Mouse (Mus musculus) intestine, embryonic 15.5 days (tissue): ENCODE measurements at regions not wholly inside any gene's neighbourhood (a gene's known extent, or its start where the extent isn't known, plus 50 kb on each side); places are given as distances from the start of the nearest gene placed in this dataset.

ENCODE experiments used
- ATAC-seq: fragments of 200-750 bp; cut with Nextera tagmentation; 2 replicates; pipeline ENCODE4 v1.8.0; 2017; ENCODE audit warnings: moderate TSS enrichment, moderate library complexity
- H3K27ac ChIP-seq: fragments of 300-500 bp; sonication (generic); 2 replicates; pipeline ENCODE4 v1.5.1; 2015; ENCODE audit warnings: mild to moderate bottlenecking, inconsistent platforms
- H3K27me3 ChIP-seq: fragments of 300-500 bp; sonication (generic); replicated peaks from 2 replicates; pipeline ENCODE4 v1.6.1; 2015; ENCODE audit warnings: inconsistent platforms
- H3K36me3 ChIP-seq: fragments of 300-500 bp; sonication (generic); 2 replicates; pipeline ENCODE4 v1.6.1; 2015; ENCODE audit warnings: inconsistent platforms
- H3K4me1 ChIP-seq: fragments of 300-500 bp; sonication (generic); replicated peaks from 2 replicates; pipeline ENCODE4 v1.6.1; 2015; ENCODE audit warnings: inconsistent platforms
- H3K4me2 ChIP-seq: fragments of 300-500 bp; sonication (generic); replicated peaks from 2 replicates; pipeline ENCODE4 v1.6.1; 2015; ENCODE audit warnings: mild to moderate bottlenecking, inconsistent platforms
- H3K4me3 ChIP-seq: fragments of 300-500 bp; sonication (generic); replicated peaks from 2 replicates; pipeline ENCODE4 v1.5.1; 2015; ENCODE audit warnings: inconsistent platforms
- H3K9ac ChIP-seq: fragments of 300-500 bp; sonication (generic); 2 replicates; pipeline ENCODE4 v1.6.1; 2015; ENCODE audit warnings: inconsistent platforms
- H3K9me3 ChIP-seq: fragments of 300-500 bp; sonication (generic); 2 replicates; pipeline ENCODE4 v1.6.1; 2016; ENCODE audit warnings: inconsistent platforms
- WGBS: fragments of 180-500 bp; shearing (Covaris S2); methylation state at CpG from one replicate; pipeline ENCODE4 v1.1.7; 2015; 5-methylcytosine and 5-hydroxymethylcytosine counted together

- Histone ChIP-seq H3K9me3 (no peaks in the 10 kb centered on the region), H3K4me3 (no peak overlapping the region), H3K4me2 (no peak overlapping the region), H3K36me3 (no peaks in the 10 kb centered on the region), H3K27me3 (no peaks in the 10 kb centered on the region), H3K27ac (no peak overlapping the region), H3K4me1 (no peaks in the 10 kb centered on the region), H3K9ac (no peak overlapping the region)
- WGBS, result 90% methylated on average over 9 of the region's 9 CpGs
- no peak for ATAC-seq
Observed at GRCm38 (mm10) chr1:41285221-41285620, 479.8 kb downstream of the Tmem182 start.

GRCm38 (mm10) chr1:41286221-41286620 lies 480.8 kb downstream of the Tmem182 start:
- Histone ChIP-seq H3K4me2 (no peak overlapping the region), H3K9me3 (no peaks in the 10 kb centered on the region), H3K9ac (no peak overlapping the region), H3K4me3 (no peak overlapping the region), H3K27ac (no peak overlapping the region), H3K36me3 (no peaks in the 10 kb centered on the region), H3K27me3 (no peaks in the 10 kb centered on the region), H3K4me1 (no peaks in the 10 kb centered on the region)
- WGBS, result 89% methylated on average over 9 of the region's 9 CpGs
- ATAC-seq, result no peak

DNA sequence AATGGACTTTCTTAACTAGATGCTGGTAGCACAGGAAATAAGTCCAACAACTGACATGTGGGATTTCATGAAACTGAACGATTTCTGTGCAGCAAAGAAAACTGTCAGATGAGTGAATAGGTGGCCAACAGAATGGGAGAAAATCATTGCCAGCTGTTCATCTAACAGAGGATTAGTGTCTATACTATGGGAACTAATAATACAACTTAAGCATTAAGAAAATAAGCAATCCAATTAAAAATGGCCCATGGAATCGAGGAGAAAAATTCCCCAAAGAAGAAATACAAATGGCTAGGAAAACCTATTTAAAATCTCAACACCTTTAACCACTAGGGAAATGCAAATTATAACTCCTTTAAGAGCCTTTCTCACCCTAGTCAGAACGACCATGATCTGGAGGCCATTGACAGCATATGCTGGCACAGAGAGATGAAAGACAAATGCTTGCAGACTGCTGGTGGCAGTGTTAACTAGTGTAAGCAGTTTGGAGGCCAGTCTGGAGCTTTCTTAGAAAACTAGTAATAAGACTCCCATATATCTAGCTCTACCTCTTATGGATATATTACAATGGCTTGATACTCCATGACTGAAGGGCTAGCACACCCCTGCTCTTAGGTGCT lies 521.6 kb downstream of the Tmem182 start:
- no peaks in the 10 kb centered on the region for H3K4me1 ChIP-seq
- no peaks in the 10 kb centered on the region for H3K36me3 ChIP-seq
- WGBS, result 62% methylated on average over 3 of the region's 3 CpGs
- H3K9me3 ChIP-seq, result no peaks in the 10 kb centered on the region
- no peaks in the 10 kb centered on the region for H3K27me3 ChIP-seq
- no peak overlapping the region for H3K27ac ChIP-seq
- no peak overlapping the region for H3K9ac ChIP-seq
- H3K4me2 ChIP-seq, result no peak overlapping the region
- H3K4me3 ChIP-seq, result no peak overlapping the region
- ATAC-seq, result no peak

GRCm38 (mm10) chr1:41349798-41350758 lies 544.7 kb downstream of the Tmem182 start:
- no peaks in the 10 kb centered on the region for H3K27me3 ChIP-seq
- no peak overlapping the region for H3K27ac ChIP-seq
- no peak overlapping the region for H3K4me2 ChIP-seq
- H3K4me3 ChIP-seq, result no peak overlapping the region
- 77% methylated on average over 16 of the region's 16 CpGs for WGBS
- no peaks in the 10 kb centered on the region for H3K9me3 ChIP-seq
- no peaks in the 10 kb centered on the region for H3K4me1 ChIP-seq
- ATAC-seq, result no peak
- no peaks in the 10 kb centered on the region for H3K36me3 ChIP-seq
- no peak overlapping the region for H3K9ac ChIP-seq

DNA sequence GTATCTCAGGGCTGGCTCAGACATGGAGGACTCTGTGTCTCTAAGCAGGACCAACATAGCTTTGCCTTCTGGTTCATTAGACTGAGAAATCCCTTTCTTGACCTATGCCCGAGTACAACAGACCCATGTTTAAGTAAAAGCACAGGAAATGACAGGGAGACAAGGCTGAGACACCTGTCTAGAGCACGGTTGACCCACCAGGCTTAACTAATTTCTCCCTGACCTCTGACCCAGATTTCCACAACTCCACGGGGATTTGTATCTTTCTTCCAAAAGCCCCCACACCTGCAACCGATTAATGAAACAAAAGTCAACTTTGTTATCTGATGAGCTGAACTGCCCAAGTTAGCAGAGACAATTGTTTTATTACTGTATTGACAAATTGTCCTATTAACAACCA lies 553.7 kb downstream of the Tmem182 start:
- Histone ChIP-seq H3K4me1 (no peaks in the 10 kb centered on the region), H3K9me3 (no peaks in the 10 kb centered on the region), H3K4me3 (no peak overlapping the region), H3K4me2 (no peak overlapping the region), H3K27ac (no peak overlapping the region), H3K36me3 (no peaks in the 10 kb centered on the region), H3K27me3 (no peaks in the 10 kb centered on the region), H3K9ac (no peak overlapping the region)
- WGBS, result 27% methylated on average over 4 of the region's 4 CpGs
- ATAC-seq, result no peak

GRCm38 (mm10) chr1:41361512-41361911 lies 556.1 kb downstream of the Tmem182 start:
- no peaks in the 10 kb centered on the region for H3K4me1 ChIP-seq

GRCm38 (mm10) chr1:41380013-41380412 lies 574.6 kb downstream of the Tmem182 start:
- Histone ChIP-seq H3K4me3 (no peak overlapping the region), H3K27me3 (no peaks in the 10 kb centered on the region), H3K4me1 (no peaks in the 10 kb centered on the region), H3K4me2 (no peak overlapping the region), H3K27ac (no peak overlapping the region), H3K9ac (no peak overlapping the region), H3K36me3 (no peaks in the 10 kb centered on the region), H3K9me3 (no peaks in the 10 kb centered on the region)
- 58% methylated on average over 4 of the region's 4 CpGs for WGBS
- ATAC-seq, result no peak

More at GRCm38 (mm10) chr1:41361512-41361911, 556.1 kb downstream of the Tmem182 start:
- Histone ChIP-seq H3K9ac (no peak overlapping the region), H3K27me3 (no peaks in the 10 kb centered on the region), H3K4me3 (no peak overlapping the region), H3K9me3 (no peaks in the 10 kb centered on the region), H3K36me3 (no peaks in the 10 kb centered on the region), H3K4me2 (no peak overlapping the region), H3K27ac (no peak overlapping the region)
- no peak for ATAC-seq
- WGBS, result 79% methylated on average over 3 of the region's 3 CpGs

GRCm38 (mm10) chr1:41381487-41381886 lies 576.1 kb downstream of the Tmem182 start:
- WGBS, result 68% methylated on average over 7 of the region's 7 CpGs
- no peak for ATAC-seq
- no peak overlapping the region for H3K27ac ChIP-seq

GRCm38 (mm10) chr1:41384731-41385130 lies 579.3 kb downstream of the Tmem182 start:
- Histone ChIP-seq H3K27me3 (no peaks in the 10 kb centered on the region), H3K4me3 (no peak overlapping the region), H3K36me3 (no peaks in the 10 kb centered on the region), H3K9ac (no peak overlapping the region), H3K27ac (no peak overlapping the region), H3K4me1 (no peaks in the 10 kb centered on the region), H3K4me2 (no peak overlapping the region), H3K9me3 (no peaks in the 10 kb centered on the region)
- ATAC-seq, result no peak
- 46% methylated on average over 1 of the region's 1 CpGs for WGBS

More at GRCm38 (mm10) chr1:41381487-41381886, 576.1 kb downstream of the Tmem182 start:
- no peaks in the 10 kb centered on the region for H3K36me3 ChIP-seq
- H3K4me3 ChIP-seq, result no peak overlapping the region
- H3K4me1 ChIP-seq, result no peaks in the 10 kb centered on the region
- no peak overlapping the region for H3K9ac ChIP-seq
- H3K4me2 ChIP-seq, result no peak overlapping the region
- no peaks in the 10 kb centered on the region for H3K27me3 ChIP-seq
- H3K9me3 ChIP-seq, result no peaks in the 10 kb centered on the region

DNA sequence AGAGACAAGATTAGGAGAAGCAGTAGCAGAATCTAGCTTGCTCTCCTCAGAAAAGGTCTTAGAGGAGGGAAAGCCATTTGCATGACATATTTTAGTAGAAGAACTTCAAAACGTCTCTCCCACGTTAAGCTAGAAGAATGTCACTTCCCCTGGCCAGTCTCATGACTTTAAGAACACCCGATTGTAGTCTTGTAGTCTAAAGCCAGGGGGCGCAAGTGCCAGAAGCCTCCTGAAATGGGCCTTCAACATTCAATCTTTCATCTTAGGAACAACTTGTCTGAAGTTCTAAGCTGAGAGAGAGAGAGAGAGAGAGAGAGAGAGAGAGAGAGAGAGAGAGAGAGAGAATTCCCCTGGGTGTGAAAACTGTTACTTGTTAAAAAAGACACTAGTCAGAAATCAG lies 581.0 kb downstream of the Tmem182 start:
- no peak overlapping the region for H3K4me2 ChIP-seq
- WGBS, result 57% methylated on average over 4 of the region's 4 CpGs
- H3K9me3 ChIP-seq, result no peaks in the 10 kb centered on the region
- peaks cover 6% of the 10 kb centered on the region for H3K4me1 ChIP-seq
- no peaks in the 10 kb centered on the region for H3K36me3 ChIP-seq
- H3K27me3 ChIP-seq, result no peaks in the 10 kb centered on the region
- no peak overlapping the region for H3K4me3 ChIP-seq
- ATAC-seq, result no peak
- H3K9ac ChIP-seq, result no peak overlapping the region
- H3K27ac ChIP-seq, result no peak overlapping the region

DNA sequence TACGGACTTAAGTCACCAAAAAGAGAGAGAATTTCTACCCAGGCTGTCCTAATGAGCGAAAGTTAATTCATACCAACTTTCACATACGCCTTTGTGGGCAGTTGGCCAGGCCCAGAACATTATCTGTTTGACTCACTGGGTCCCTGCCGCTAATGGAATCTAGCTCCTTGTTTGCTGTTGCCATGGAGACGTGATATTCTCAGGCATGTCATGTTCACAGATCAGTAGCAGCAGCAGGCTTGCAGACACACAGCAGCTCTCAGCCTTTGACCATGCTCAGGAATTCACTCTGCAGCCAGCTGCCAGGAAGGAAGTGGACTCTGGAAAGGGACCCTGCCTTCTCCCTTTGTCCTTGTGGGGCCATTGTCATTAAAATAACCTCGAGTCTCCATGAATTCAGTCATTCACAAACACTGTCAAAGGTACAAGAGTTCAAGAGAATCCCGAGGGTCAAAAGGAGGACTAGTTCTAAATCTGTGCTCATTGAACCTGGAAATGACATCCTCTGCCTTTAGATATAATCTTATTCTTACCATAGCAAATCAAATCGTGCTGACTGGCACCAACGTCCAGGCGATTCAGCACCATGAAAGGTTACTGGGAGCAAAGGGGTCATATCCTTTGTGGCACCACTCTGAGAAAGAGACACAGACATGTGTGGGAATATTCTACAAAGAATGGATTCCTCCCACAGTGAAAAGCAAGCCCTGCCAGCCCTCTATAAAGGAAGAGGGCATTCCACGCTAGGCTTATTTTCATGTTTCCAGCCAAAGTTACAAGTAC lies 584.9 kb downstream of the Tmem182 start:
- Histone ChIP-seq H3K4me3 (no peak overlapping the region), H3K36me3 (no peaks in the 10 kb centered on the region), H3K4me1 (peaks cover 6% of the 10 kb centered on the region), H3K9me3 (no peaks in the 10 kb centered on the region), H3K9ac (no peak overlapping the region), H3K4me2 (no peak overlapping the region; the same call in 1 of the 2 replicates), H3K27me3 (no peaks in the 10 kb centered on the region), H3K27ac (no peak overlapping the region)
- 16% methylated on average over 11 of the region's 11 CpGs for WGBS
- peak; percentile 97 for ATAC-seq

DNA sequence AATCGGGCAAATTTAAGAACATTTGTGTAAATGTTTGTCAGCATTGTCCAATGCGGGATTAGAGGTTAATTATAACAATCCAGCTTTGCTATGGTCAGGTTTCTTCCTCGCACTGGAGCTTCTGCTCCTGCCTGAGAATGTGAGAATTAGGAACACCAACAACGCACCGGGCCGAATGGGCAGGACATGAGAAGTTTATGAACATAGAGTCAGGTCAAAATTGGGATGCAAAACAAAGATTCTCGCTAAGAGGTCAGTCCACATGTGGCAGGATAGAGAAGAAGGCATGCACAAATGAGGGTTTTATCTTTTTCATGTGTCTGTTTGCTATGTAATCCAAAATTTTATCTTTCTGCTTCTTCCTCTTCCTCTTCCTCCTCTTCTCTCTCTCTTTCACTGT lies 585.7 kb downstream of the Tmem182 start:
- Histone ChIP-seq H3K4me1 (peaks cover 6% of the 10 kb centered on the region), H3K36me3 (no peaks in the 10 kb centered on the region), H3K9ac (no peak overlapping the region), H3K27me3 (no peaks in the 10 kb centered on the region), H3K4me3 (no peak overlapping the region), H3K27ac (no peak overlapping the region), H3K9me3 (no peaks in the 10 kb centered on the region), H3K4me2 (no peak overlapping the region)
- WGBS, result 86% methylated on average over 7 of the region's 7 CpGs
- no peak for ATAC-seq
